Mouse (Mus musculus) small intestine, adult 2 months (tissue): ENCODE measurements around the gene Skint9.

ENCODE experiments used
- CTCF ChIP-seq: fragments of 200-500 bp; IDR thresholded peaks from 2 replicates; pipeline ENCODE4 v1.5.1; 2012; ENCODE audit warnings: low read depth, mild to moderate bottlenecking, control low read depth, inconsistent platforms, low read length, moderate library complexity, mixed read lengths; ENCODE audit not compliant: insufficient replicate concordance, insufficient read length; ENCODE audit errors: extremely low read depth
- POLR2A ChIP-seq: fragments of 200-500 bp; IDR thresholded peaks from 2 replicates; pipeline ENCODE4 v1.6.1; 2012; ENCODE audit warnings: low read depth, mild to moderate bottlenecking, control low read depth, inconsistent platforms, low read length, moderate library complexity

GRCm38 (mm10) chr4:112433885-112434284, at the start of gene Skint9:
- no peak for TF ChIP-seq CTCF
- TF ChIP-seq POLR2A: no peak
